Mouse (Mus musculus): ENCODE measurements around the gene Itm2b. TPM values are rescaled to one million over a fixed set of nuclear protein-coding genes. Genes with fewer than 3 reads are reported as not detected.

Gene Itm2b
- polyA plus RNA-seq, 1 experiment from 2014 or later: 968 TPM

DNA sequence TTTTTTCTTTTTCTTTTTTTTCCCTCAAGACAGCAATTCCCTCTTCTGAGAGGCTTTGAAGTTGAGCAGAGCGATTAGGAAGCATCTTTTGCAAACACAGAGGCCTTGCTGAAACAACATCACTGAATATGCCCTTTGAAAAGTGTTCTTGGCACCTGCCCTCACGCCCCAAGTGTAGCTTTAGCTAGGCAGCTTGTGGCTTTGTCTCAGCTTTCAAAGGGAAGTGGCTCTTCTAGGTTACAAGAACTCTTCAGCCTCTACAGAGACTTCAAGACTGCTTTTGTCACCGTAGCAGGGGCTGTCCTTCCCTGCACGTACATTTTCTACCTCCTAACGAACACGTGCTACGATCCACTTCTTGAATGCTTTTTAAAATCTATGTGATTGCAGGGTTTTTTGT is 4.0 kb upstream of the Itm2b start:
- H3K9ac ChIP-seq (ENCODE audit: low read depth, low read length): no peak overlapping the region
- DNase-seq (ENCODE audit: low spot score) (peak; percentile 70), ATAC-seq (ENCODE audit: low read depth) (no peak)
- H3K4me2 ChIP-seq (ENCODE audit: low read depth, low read length): no peak overlapping the region
- no peaks in the 10 kb centered on the region for H3K27me3 ChIP-seq (replicated peaks; ENCODE audit: control insufficient read depth, insufficient read depth, low read length)
- H3K4me1 ChIP-seq (ENCODE audit: control insufficient read depth, insufficient read depth, low read length): peaks cover 10% of the 10 kb centered on the region
- 57% methylated on average over 7 of the region's 7 CpGs for WGBS
- no peak overlapping the region for H3K4me3 ChIP-seq (ENCODE audit: low read depth, low read length)
- H3K36me3 ChIP-seq (ENCODE audit: control insufficient read depth, insufficient read depth, low read length): no peaks in the 10 kb centered on the region
- peak overlapping the region; percentile 70; the same call in 1 of the 2 replicates for H3K27ac ChIP-seq (replicated peaks; ENCODE audit: low read depth, low read length)
- H3K9me3 ChIP-seq (ENCODE audit: control insufficient read depth, low read length): no peaks in the 10 kb centered on the region

- Histone ChIP-seq H3K9me3 (ENCODE audit: control insufficient read depth, low read length) (no peaks in the 10 kb centered on the region), H3K4me2 (ENCODE audit: low read depth, low read length) (no peak overlapping the region), H3K36me3 (ENCODE audit: control insufficient read depth, insufficient read depth, low read length) (no peaks in the 10 kb centered on the region), H3K4me1 (ENCODE audit: control insufficient read depth, insufficient read depth, low read length) (peaks cover 15% of the 10 kb centered on the region), H3K4me3 (ENCODE audit: low read depth, low read length) (no peak overlapping the region), H3K27me3 (replicated peaks; ENCODE audit: control insufficient read depth, insufficient read depth, low read length) (no peaks in the 10 kb centered on the region), H3K9ac (ENCODE audit: low read depth, low read length) (no peak overlapping the region), H3K27ac (replicated peaks; ENCODE audit: low read depth, low read length) (peak overlapping the region; percentile 70)
- DNase-seq (ENCODE audit: low spot score) (peak; percentile 75), ATAC-seq (ENCODE audit: low read depth) (no peak)
- WGBS: 35% methylated on average over 7 of the region's 7 CpGs
These were observed 3.5 kb upstream of the Itm2b start for GRCm38 (mm10) chr14:73388546-73388945.

GRCm38 (mm10) chr14:73386493-73386892 is 1.4 kb upstream of the Itm2b start:
- no peak for ATAC-seq (ENCODE audit: low read depth)
- H3K4me1 ChIP-seq (ENCODE audit: control insufficient read depth, insufficient read depth, low read length): peaks cover 27% of the 10 kb centered on the region

DNA sequence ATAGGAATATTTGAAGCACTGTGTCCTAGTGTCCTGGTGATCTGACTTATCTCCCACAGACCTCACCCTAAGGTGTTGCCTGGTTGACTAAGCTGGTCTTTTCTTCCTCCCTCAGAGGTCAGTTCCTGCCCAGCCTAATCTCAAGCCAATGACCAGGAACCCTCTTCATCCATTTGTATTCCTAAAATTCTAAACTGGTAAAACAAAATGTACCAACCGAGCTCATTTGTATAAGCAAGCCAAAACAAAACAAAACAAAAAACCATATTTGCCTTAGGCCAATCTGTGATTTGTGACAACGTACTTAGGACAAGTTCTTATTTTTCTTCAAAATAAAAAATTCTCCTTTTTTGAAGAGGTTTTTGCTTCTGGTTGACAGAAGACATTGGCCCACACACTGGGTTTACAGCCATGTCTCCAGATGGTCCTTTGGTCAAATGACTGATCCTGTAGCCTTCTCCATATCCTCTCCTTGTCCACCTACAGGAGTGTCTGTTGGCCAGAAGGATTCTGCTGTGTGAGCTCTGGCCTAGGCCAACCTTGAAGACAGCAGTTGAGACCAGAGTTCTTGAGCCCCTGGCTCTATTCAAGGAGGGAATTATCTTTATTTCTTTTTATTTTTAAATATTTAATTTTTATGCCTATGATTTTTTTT is 758 bp upstream of the Itm2b start:
- Histone ChIP-seq H3K27me3 (replicated peaks; ENCODE audit: control insufficient read depth, insufficient read depth, low read length) (no peaks in the 10 kb centered on the region), H3K4me3 (ENCODE audit: low read depth, low read length) (peak overlapping the region; percentile 99), H3K36me3 (ENCODE audit: control insufficient read depth, insufficient read depth, low read length) (no peaks in the 10 kb centered on the region), H3K9ac (ENCODE audit: low read depth, low read length) (peak overlapping the region; percentile 99), H3K4me1 (ENCODE audit: control insufficient read depth, insufficient read depth, low read length) (peaks cover 27% of the 10 kb centered on the region), H3K27ac (replicated peaks; ENCODE audit: low read depth, low read length) (peak overlapping the region; percentile 97), H3K4me2 (ENCODE audit: low read depth, low read length) (peak overlapping the region; percentile 71), H3K9me3 (ENCODE audit: control insufficient read depth, low read length) (no peaks in the 10 kb centered on the region)
- no peak for ATAC-seq (ENCODE audit: low read depth)
- DNase-seq (ENCODE audit: low spot score): no peak
- WGBS: 70% methylated on average over 2 of the region's 2 CpGs

More at GRCm38 (mm10) chr14:73386493-73386892, 1.4 kb upstream of the Itm2b start:
- H3K9ac ChIP-seq (ENCODE audit: low read depth, low read length): no peak overlapping the region
- 77% methylated on average over 5 of the region's 5 CpGs for WGBS
- no peak for DNase-seq (ENCODE audit: low spot score)
- no peak overlapping the region for H3K4me3 ChIP-seq (ENCODE audit: low read depth, low read length)
- no peak overlapping the region for H3K4me2 ChIP-seq (ENCODE audit: low read depth, low read length)
- no peaks in the 10 kb centered on the region for H3K27me3 ChIP-seq (replicated peaks; ENCODE audit: control insufficient read depth, insufficient read depth, low read length)
- no peak overlapping the region for H3K27ac ChIP-seq (replicated peaks; ENCODE audit: low read depth, low read length)
- no peaks in the 10 kb centered on the region for H3K36me3 ChIP-seq (ENCODE audit: control insufficient read depth, insufficient read depth, low read length)
- H3K9me3 ChIP-seq (ENCODE audit: control insufficient read depth, low read length): no peaks in the 10 kb centered on the region

GRCm38 (mm10) chr14:73384546-73384912 is 560 bp downstream of the Itm2b start:
- DNase-seq (ENCODE audit: low spot score) (peak; percentile 72), ATAC-seq (ENCODE audit: low read depth) (no peak; the same call in 1 of the 2 replicates)
- under 1% methylated on average over 13 of the region's 13 CpGs for WGBS

DNA sequence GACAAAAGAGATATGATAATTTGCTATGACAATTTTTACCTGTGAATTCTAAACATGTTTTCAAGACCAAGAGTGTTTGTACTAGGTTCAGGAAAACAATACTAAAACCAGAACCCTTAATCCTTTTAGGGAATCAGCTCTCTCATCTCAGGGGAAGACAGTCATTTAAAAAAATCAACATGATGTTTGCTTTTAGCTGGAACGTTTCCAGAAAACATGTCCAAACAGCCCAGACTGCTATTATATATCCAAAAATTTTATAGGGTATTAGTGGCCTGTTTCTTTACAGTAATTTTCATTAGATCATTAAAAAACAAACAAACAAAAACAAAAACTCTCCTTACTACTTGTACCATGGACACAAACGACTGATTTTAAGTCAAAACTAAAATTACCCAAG is 1.3 kb downstream of the Itm2b start:
- 24% methylated on average over 2 of the region's 2 CpGs for WGBS
- no peaks in the 10 kb centered on the region for H3K27me3 ChIP-seq (replicated peaks; ENCODE audit: control insufficient read depth, insufficient read depth, low read length)
- DNase-seq (ENCODE audit: low spot score): peak; percentile 31
- H3K9me3 ChIP-seq (ENCODE audit: control insufficient read depth, low read length): no peaks in the 10 kb centered on the region
- peak overlapping the region; percentile 71 for H3K4me2 ChIP-seq (ENCODE audit: low read depth, low read length)
- peaks cover 8% of the 10 kb centered on the region for H3K36me3 ChIP-seq (ENCODE audit: control insufficient read depth, insufficient read depth, low read length)
- H3K9ac ChIP-seq (ENCODE audit: low read depth, low read length): peak overlapping the region; percentile 99
- ATAC-seq (ENCODE audit: low read depth): no peak
- peaks cover 25% of the 10 kb centered on the region for H3K4me1 ChIP-seq (ENCODE audit: control insufficient read depth, insufficient read depth, low read length)
- no peak overlapping the region for H3K27ac ChIP-seq (replicated peaks; ENCODE audit: low read depth, low read length)
- peak overlapping the region; percentile 99 for H3K4me3 ChIP-seq (ENCODE audit: low read depth, low read length)

More at GRCm38 (mm10) chr14:73384546-73384912, 560 bp downstream of the Itm2b start:
- peak overlapping the region; percentile 99 for H3K9ac ChIP-seq (ENCODE audit: low read depth, low read length)
- H3K27ac ChIP-seq (replicated peaks; ENCODE audit: low read depth, low read length): peak overlapping the region; percentile 97
- H3K27me3 ChIP-seq (replicated peaks; ENCODE audit: control insufficient read depth, insufficient read depth, low read length): no peaks in the 10 kb centered on the region
- peak overlapping the region; percentile 71 for H3K4me2 ChIP-seq (ENCODE audit: low read depth, low read length)
- H3K9me3 ChIP-seq (ENCODE audit: control insufficient read depth, low read length): no peaks in the 10 kb centered on the region
- H3K36me3 ChIP-seq (ENCODE audit: control insufficient read depth, insufficient read depth, low read length): peaks cover 2% of the 10 kb centered on the region; the same call in 1 of the 2 replicates
- H3K4me1 ChIP-seq (ENCODE audit: control insufficient read depth, insufficient read depth, low read length): peaks cover 27% of the 10 kb centered on the region
- H3K4me3 ChIP-seq (ENCODE audit: low read depth, low read length): peak overlapping the region; percentile 99

DNA sequence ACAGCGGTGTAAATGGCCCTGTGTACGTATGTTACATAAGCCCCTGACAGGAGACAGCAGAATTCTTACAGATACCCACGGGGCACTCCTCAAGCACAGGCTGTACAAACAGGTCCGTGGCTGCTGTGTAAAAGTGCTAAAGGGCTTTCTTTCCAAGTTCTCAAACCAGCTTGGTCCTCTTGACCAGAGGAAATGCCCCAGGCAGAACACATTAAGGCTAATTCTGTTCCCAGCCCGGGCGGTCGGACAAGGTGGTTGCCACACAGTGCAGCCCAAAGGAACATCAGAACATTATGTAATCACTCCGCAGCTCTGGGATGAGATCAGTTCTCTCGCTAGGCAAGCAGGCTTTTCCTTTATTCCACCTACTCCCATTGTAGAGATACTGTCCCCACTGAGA is 2.4 kb downstream of the Itm2b start:
- ATAC-seq (ENCODE audit: low read depth): no peak
- peak; percentile 53 for DNase-seq (ENCODE audit: low spot score)
- H3K4me2 ChIP-seq (ENCODE audit: low read depth, low read length): peak overlapping the region; percentile 71
- H3K9me3 ChIP-seq (ENCODE audit: control insufficient read depth, low read length): no peaks in the 10 kb centered on the region
- no peak overlapping the region; the same call in 1 of the 2 replicates for H3K27ac ChIP-seq (replicated peaks; ENCODE audit: low read depth, low read length)
- peak overlapping the region; percentile 99 for H3K4me3 ChIP-seq (ENCODE audit: low read depth, low read length)
- H3K9ac ChIP-seq (ENCODE audit: low read depth, low read length): peak overlapping the region; percentile 52
- H3K36me3 ChIP-seq (ENCODE audit: control insufficient read depth, insufficient read depth, low read length): peaks cover 18% of the 10 kb centered on the region
- H3K4me1 ChIP-seq (ENCODE audit: control insufficient read depth, insufficient read depth, low read length): peaks cover 22% of the 10 kb centered on the region
- WGBS: 26% methylated on average over 9 of the region's 9 CpGs
- H3K27me3 ChIP-seq (replicated peaks; ENCODE audit: control insufficient read depth, insufficient read depth, low read length): no peaks in the 10 kb centered on the region

GRCm38 (mm10) chr14:73381559-73381958 is 3.5 kb downstream of the Itm2b start:
- Histone ChIP-seq H3K27ac (replicated peaks; ENCODE audit: low read depth, low read length) (no peak overlapping the region), H3K4me3 (ENCODE audit: low read depth, low read length) (no peak overlapping the region), H3K9ac (ENCODE audit: low read depth, low read length) (no peak overlapping the region), H3K27me3 (replicated peaks; ENCODE audit: control insufficient read depth, insufficient read depth, low read length) (no peaks in the 10 kb centered on the region), H3K4me2 (ENCODE audit: low read depth, low read length) (peak overlapping the region; percentile 7; the same call in 1 of the 2 replicates), H3K9me3 (ENCODE audit: control insufficient read depth, low read length) (no peaks in the 10 kb centered on the region), H3K36me3 (ENCODE audit: control insufficient read depth, insufficient read depth, low read length) (peaks cover 19% of the 10 kb centered on the region), H3K4me1 (ENCODE audit: control insufficient read depth, insufficient read depth, low read length) (peaks cover 22% of the 10 kb centered on the region)
- 58% methylated on average over 4 of the region's 4 CpGs for WGBS
- ATAC-seq (ENCODE audit: low read depth) (no peak), DNase-seq (ENCODE audit: low spot score) (no peak)

DNA sequence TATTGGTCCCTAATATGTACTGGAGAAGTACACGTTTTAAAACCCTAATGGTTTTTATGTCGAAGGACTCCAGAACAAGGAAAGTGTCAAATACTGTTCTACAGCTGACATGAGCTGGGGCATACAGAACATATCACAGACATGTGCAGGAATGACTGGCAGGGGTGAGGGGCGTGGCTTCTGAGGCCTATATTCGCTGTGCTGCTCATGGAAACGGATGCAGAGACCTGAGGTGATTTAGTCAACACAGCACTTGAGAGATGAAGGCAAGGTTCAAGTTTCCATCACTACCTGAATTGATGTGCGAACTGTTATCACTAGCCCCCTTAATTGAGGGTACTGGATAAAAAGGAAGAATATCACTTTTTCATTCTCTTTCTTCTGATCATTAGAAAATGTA is 7.3 kb downstream of the Itm2b start:
- H3K4me1 ChIP-seq (ENCODE audit: control insufficient read depth, insufficient read depth, low read length): peaks cover 4% of the 10 kb centered on the region
- WGBS: 83% methylated on average over 6 of the region's 6 CpGs
- H3K4me3 ChIP-seq (ENCODE audit: low read depth, low read length): no peak overlapping the region
- ATAC-seq (ENCODE audit: low read depth) (no peak), DNase-seq (ENCODE audit: low spot score) (no peak)
- H3K9ac ChIP-seq (ENCODE audit: low read depth, low read length): no peak overlapping the region
- no peaks in the 10 kb centered on the region for H3K27me3 ChIP-seq (replicated peaks; ENCODE audit: control insufficient read depth, insufficient read depth, low read length)
- no peak overlapping the region for H3K4me2 ChIP-seq (ENCODE audit: low read depth, low read length)
- H3K9me3 ChIP-seq (ENCODE audit: control insufficient read depth, low read length): no peaks in the 10 kb centered on the region
- H3K36me3 ChIP-seq (ENCODE audit: control insufficient read depth, insufficient read depth, low read length): peaks cover 26% of the 10 kb centered on the region
- H3K27ac ChIP-seq (replicated peaks; ENCODE audit: low read depth, low read length): no peak overlapping the region

Data from embryonic facial prominence, embryonic 14.5 days (tissue).